Mouse (Mus musculus): ENCODE results near the gene Magea2. TPM values are rescaled to one million over a fixed set of nuclear protein-coding genes. Genes with fewer than 3 reads are reported as not detected.
"Not testable (repeated sequence)": the region's sequence is repeated elsewhere in the genome, so short reads cannot be mapped to it uniquely, and the experiment has no call there.

The Magea2 gene
- not detected in 2 replicates for polyA plus RNA-seq (2012)

DNA sequence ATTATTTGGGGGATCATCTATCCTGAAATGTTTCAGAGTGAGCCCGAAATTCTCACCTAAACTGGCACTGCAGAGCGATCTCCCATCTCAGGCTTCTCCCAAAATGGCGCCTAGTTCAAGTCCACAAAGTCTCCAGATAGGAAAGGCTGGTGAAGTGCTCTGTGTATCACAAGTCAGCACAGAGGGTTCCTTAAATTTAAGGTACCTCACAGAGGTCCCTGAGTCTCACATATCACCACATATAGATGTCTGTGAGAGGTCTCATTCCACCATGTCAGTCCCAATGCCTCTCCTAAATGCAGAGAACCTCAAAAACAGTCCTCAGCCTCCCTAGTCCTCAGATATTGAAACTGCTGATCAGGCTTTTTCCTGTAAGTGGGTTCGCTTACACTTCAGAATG lies at the start of gene Magea2:
Magea2 (minus strand) TSS at position 101 of the 400 bp plus-strand sequence.
- not testable (repeated sequence) for H3K27me3 ChIP-seq (ENCODE audit: control insufficient read depth); H3K4me1 ChIP-seq (ENCODE audit: control insufficient read depth); H3K4me3 ChIP-seq (replicated peaks); H3K9me3 ChIP-seq (ENCODE audit: control insufficient read depth, low read length); H3K36me3 ChIP-seq (ENCODE audit: control insufficient read depth)

DNA sequence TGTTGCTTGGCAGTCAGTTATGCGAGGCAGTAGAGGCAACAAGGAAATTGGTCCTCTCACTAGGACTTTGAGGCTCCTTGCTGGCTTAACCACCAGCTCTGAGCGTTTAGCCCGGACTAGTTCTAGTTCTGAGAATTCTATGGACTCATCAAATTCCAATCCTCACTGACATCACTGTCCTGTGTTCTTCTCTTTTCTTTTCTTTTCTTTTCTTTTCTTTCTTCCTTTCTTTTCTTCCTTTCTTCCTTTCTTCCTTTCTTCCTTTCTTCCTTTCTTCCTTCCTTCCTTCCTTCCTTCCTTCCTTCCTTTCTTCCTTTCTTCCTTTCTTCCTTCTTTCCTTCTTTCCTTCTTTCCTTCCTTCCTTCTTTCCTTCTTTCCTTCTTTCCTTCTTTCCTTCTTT lies 34.8 kb upstream of the Magea2 start, which contains the start of gene Cldn34b2:
Cldn34b2 (minus strand) TSS at position 101 of the 400 bp plus-strand sequence.
- H3K9me3 ChIP-seq (ENCODE audit: control insufficient read depth, low read length); H3K4me1 ChIP-seq (ENCODE audit: control insufficient read depth); H3K27me3 ChIP-seq (ENCODE audit: control insufficient read depth); H3K4me3 ChIP-seq (replicated peaks); H3K36me3 ChIP-seq (ENCODE audit: control insufficient read depth): not testable (repeated sequence)

- Histone ChIP-seq H3K4me1 (ENCODE audit: control insufficient read depth) (no peaks in the 10 kb centered on the region), H3K4me3 (replicated peaks) (no peak overlapping the region), H3K36me3 (ENCODE audit: control insufficient read depth) (no peaks in the 10 kb centered on the region), H3K27me3 (ENCODE audit: control insufficient read depth) (no peaks in the 10 kb centered on the region), H3K9me3 (ENCODE audit: control insufficient read depth, low read length) (no peaks in the 10 kb centered on the region)
- TF ChIP-seq TAL1 (IDR thresholded peaks at IDR 0.05; ENCODE audit: low read length), result no peak
- TF ChIP-seq GATA1 (IDR thresholded peaks at IDR 0.05; ENCODE audit: low read length), result no peak
These were observed 4.6 kb upstream of the Magea2 start for GRCm38 (mm10) chrX:155098024-155098423.

- H3K9me3 ChIP-seq (ENCODE audit: control insufficient read depth, low read length); H3K36me3 ChIP-seq (ENCODE audit: control insufficient read depth); H3K4me3 ChIP-seq (replicated peaks); H3K4me1 ChIP-seq (ENCODE audit: control insufficient read depth); H3K27me3 ChIP-seq (ENCODE audit: control insufficient read depth): not testable (repeated sequence)
These were observed 3.8 kb downstream of the Magea2 start, which contains the start of gene Magea1 for GRCm38 (mm10) chrX:155089693-155090092. TSS of gene Magea1 (minus strand) at chrX:155089793.

GRCm38 (mm10) chrX:155063045-155063444 lies 30.4 kb downstream of the Magea2 start, which contains the start of gene Magea5:
TSS of gene Magea5 (minus strand) at chrX:155063145.
- H3K36me3 ChIP-seq (ENCODE audit: control insufficient read depth), result not testable (repeated sequence)

GRCm38 (mm10) chrX:154995750-154996149 lies 97.7 kb downstream of the Magea2 start, which contains the start of gene Magea8:
TSS of gene Magea8 (minus strand) at chrX:154995850.
- H3K36me3 ChIP-seq (ENCODE audit: control insufficient read depth); H3K27me3 ChIP-seq (ENCODE audit: control insufficient read depth); H3K4me1 ChIP-seq (ENCODE audit: control insufficient read depth); H3K4me3 ChIP-seq (replicated peaks); H3K9me3 ChIP-seq (ENCODE audit: control insufficient read depth, low read length): not testable (repeated sequence)

More at GRCm38 (mm10) chrX:155063045-155063444, 30.4 kb downstream of the Magea2 start, which contains the start of gene Magea5:
- H3K4me1 ChIP-seq (ENCODE audit: control insufficient read depth); H3K27me3 ChIP-seq (ENCODE audit: control insufficient read depth); H3K4me3 ChIP-seq (replicated peaks); H3K9me3 ChIP-seq (ENCODE audit: control insufficient read depth, low read length): not testable (repeated sequence)

Other genes starting within 250 kb of the Magea2 start
- gene Cldn34b1, start 203.4 kb downstream of the Magea2 start, polyA plus RNA-seq (2012), result not detected in 2 replicates
- gene Magea6, start 157.7 kb downstream of the Magea2 start, polyA plus RNA-seq (2012), result not detected in 2 replicates
- gene Magea3, start 144.2 kb downstream of the Magea2 start, polyA plus RNA-seq (2012), result not detected in 2 replicates
- gene Magea8, start 97.8 kb downstream of the Magea2 start, polyA plus RNA-seq (2012), result not detected in 2 replicates
- gene Magea5, start 30.5 kb downstream of the Magea2 start, polyA plus RNA-seq (2012), result not detected in 2 replicates
- gene Magea1, start 3.9 kb downstream of the Magea2 start, polyA plus RNA-seq (2012), result not detected in 2 replicates
- not detected in 2 replicates for gene Cldn34b2, start 34.7 kb upstream of the Magea2 start, polyA plus RNA-seq (2012)
- 0.31 and 1.1 TPM in 2 replicates for gene Sat1, start 122.8 kb upstream of the Magea2 start, polyA plus RNA-seq (2012)
- gene Acot9, start 168.8 kb upstream of the Magea2 start, polyA plus RNA-seq (2012), result 0.03 and 0.07 TPM in 2 replicates
- gene Prdx4, start 247.1 kb upstream of the Magea2 start, polyA plus RNA-seq (2012), result 1.8 and 2.3 TPM in 2 replicates

Measured in erythroblast, embryonic 14.5 days (primary cell).